Mouse (Mus musculus): Measurements from ENCODE around the gene Dtx3. TPM values are rescaled to one million over a fixed set of nuclear protein-coding genes. Genes with fewer than 3 reads are reported as not detected.

Dtx3 gene
- total RNA-seq, 2 experiments from 2014 or later, result 227 to 255 TPM

DNA sequence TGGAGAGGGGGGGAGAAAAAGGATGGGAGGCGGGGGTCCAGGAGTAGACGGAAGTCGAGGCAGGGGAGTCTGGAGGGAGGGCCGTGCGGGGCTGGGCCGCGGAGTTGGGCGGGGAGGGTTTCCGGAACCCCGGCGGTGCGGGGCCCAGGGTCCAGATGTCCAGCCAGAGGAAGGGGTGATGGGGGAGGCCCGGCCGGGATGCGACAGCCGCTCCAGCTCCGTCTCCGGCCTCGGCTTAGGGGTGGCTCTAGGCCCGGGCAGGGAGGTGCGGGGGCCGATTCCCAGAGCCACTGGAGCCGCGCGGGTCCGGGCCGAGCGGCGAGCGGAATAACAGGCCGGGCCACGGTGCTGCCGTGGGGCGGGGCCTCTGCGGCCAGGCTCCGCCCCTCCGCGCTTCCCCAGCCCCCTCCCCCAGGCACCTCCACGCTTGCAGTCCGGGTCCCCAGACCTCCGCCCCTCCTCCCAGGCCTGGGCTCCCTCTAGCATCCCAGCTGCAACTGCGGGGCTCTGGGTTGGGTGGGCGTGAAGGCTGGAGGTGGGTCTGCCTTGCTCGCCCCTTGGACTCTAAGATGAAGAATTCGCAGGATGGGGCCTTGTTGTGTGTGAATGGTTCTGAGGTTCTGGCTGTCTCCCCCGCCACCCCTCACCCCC, 6.9 kb downstream of the Dtx3 start:
- peak overlapping the region; percentile 94 for H3K27ac ChIP-seq
- no peak for TF ChIP-seq CTCF (conservative IDR thresholded peaks at IDR 0.05)
- peak in 1 of 2 experiments; percentile 63 for DNase-seq (ENCODE audit: low spot score in 2 of 2)
- peak overlapping the region; percentile 67 for H3K4me3 ChIP-seq

DNA sequence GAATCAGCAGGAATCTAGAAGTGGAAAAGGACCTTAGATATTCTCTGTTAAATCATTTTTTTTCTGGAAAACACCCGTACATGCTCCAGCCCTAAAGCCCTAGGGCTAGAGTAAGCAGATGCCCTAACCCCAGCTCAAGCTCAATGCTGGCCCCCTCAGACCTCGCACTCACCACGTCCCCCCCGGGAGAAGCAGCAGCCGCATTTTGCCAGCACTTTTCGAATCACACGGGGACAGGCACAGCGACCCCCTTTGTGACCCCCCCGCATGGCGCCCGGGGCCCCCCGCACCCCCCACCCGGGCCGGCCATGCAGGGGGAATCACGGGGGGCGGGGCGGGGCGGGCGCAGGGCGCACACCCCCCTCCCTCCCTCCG, 7.5 kb downstream of the Dtx3 start:
- TF ChIP-seq CTCF (conservative IDR thresholded peaks at IDR 0.05), result no peak
- H3K27ac ChIP-seq, result peak overlapping the region; percentile 94
- no peak for DNase-seq (ENCODE audit: low spot score in 2 of 2)
- H3K4me3 ChIP-seq, result peak overlapping the region; percentile 67

GRCm38 (mm10) chr10:127187371-127188078, 8.0 kb downstream of the Dtx3 start:
- Histone ChIP-seq H3K27ac (peak overlapping the region; percentile 94), H3K4me3 (peak overlapping the region; percentile 67)
- no peak for TF ChIP-seq CTCF (conservative IDR thresholded peaks at IDR 0.05)
- peak; percentile 87 to 89 for DNase-seq (ENCODE audit: low spot score in 2 of 2)

- DNase-seq (ENCODE audit: low spot score in 2 of 2), result no peak
- peak; percentile 67 for TF ChIP-seq CTCF (conservative IDR thresholded peaks at IDR 0.05)
- Histone ChIP-seq H3K4me3 (no peak overlapping the region), H3K27ac (peak overlapping the region; percentile 94)
Observed at GRCm38 (mm10) chr10:127186451-127186850, 9.1 kb downstream of the Dtx3 start.

DNA sequence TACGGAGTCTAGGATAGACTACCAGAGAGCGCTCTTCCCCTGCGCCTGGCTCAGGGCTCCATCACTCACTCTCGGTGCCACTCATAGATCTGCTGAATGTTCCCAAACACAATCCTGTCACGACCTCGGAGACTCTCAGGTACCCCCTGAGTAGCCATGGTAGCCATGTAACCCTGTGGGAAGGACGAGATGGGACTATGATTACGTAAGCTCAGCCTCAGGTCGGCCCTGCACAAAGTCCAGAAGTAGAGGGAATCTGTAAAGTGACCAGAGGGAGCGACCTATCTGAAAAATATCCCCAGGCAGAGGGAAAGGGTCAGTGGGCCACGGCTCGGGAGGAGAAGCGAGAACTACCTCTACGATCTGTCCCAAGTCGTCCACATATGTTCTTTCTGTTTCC, 10.0 kb downstream of the Dtx3 start:
- no peak overlapping the region for H3K4me3 ChIP-seq
- no peak for DNase-seq (ENCODE audit: low spot score in 2 of 2)
- H3K27ac ChIP-seq, result peak overlapping the region; percentile 43
- no peak for TF ChIP-seq CTCF (conservative IDR thresholded peaks at IDR 0.05)

DNA sequence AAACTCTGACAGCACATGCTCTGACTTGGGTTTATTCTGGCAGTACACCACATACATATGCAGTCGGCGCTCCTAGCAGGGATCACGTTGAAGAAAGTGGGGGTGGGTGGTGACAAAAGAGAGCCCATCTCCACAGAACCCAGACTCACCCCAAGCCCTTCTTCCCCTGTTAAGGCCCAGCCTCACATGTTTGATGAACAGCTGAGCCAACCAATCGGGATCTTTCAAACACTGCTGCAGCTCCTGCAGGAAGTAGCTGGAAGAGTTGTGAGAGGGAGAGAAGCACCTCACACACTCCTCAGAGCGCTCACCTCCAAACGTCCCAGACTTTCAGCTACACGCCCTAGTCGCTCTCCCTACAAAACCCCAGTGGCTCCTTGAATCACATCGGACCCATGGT, 10.4 kb downstream of the Dtx3 start:
- TF ChIP-seq CTCF (conservative IDR thresholded peaks at IDR 0.05), result no peak
- no peak overlapping the region for H3K4me3 ChIP-seq
- H3K27ac ChIP-seq, result peak overlapping the region; percentile 43
- DNase-seq (ENCODE audit: low spot score in 2 of 2), result no peak

GRCm38 (mm10) chr10:127183759-127184158, 11.8 kb downstream of the Dtx3 start:
- H3K4me3 ChIP-seq, result no peak overlapping the region
- no peak for TF ChIP-seq CTCF (conservative IDR thresholded peaks at IDR 0.05)
- peak overlapping the region; percentile 28; the same call in 1 of the 2 replicates for H3K27ac ChIP-seq
- no peak for DNase-seq (ENCODE audit: low spot score in 2 of 2)

DNA sequence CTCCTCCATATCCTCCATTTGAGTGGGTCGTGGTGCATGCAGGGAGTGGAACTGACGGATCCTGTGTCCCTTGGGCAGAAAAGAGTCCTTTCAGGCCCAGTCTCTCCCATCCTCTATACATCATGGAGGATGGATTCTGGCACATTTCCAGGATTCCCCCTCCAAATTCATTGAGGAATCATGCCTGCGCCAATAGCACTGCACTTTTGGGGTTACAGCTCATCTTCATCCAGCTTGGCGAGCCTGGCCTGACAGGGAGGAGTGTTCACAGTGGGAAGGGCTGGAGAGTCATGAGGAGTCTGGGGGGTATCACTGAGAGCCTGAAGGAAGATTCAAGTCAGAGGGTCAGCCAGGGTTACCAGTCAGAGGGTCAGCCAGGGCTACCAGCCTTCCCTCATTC, 12.9 kb downstream of the Dtx3 start:
- DNase-seq (ENCODE audit: low spot score in 2 of 2), result no peak
- TF ChIP-seq CTCF (conservative IDR thresholded peaks at IDR 0.05), result no peak
- Histone ChIP-seq H3K4me3 (no peak overlapping the region), H3K27ac (peak overlapping the region; percentile 39; the same call in 1 of the 2 replicates)

- Histone ChIP-seq H3K27ac (peak overlapping the region; percentile 89), H3K4me3 (no peak overlapping the region)
- TF ChIP-seq CTCF (conservative IDR thresholded peaks at IDR 0.05), result no peak
- no peak for DNase-seq (ENCODE audit: low spot score in 2 of 2)
Observed at GRCm38 (mm10) chr10:127181566-127181965, 14.0 kb downstream of the Dtx3 start.

DNA sequence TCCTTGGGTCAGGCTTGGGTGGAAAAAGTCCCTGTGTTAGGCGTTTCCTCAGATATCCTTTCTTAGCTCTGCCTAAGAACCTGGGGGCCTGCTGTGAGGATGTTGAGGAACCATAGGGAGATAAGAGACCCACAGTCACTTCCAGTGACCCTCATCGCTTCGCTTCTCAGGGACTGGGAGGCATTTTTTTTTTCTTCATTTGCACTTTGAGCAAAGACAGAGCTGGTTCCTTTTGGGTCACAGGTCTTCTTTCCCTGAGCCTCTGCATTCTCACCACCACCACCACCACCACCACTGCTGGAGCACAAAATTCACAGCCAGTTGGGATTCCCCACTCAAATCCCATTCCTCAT, 14.9 kb downstream of the Dtx3 start:
- no peak for DNase-seq (ENCODE audit: low spot score in 2 of 2)
- Histone ChIP-seq H3K4me3 (no peak overlapping the region), H3K27ac (peak overlapping the region; percentile 89)
- TF ChIP-seq CTCF (conservative IDR thresholded peaks at IDR 0.05), result no peak

DNA sequence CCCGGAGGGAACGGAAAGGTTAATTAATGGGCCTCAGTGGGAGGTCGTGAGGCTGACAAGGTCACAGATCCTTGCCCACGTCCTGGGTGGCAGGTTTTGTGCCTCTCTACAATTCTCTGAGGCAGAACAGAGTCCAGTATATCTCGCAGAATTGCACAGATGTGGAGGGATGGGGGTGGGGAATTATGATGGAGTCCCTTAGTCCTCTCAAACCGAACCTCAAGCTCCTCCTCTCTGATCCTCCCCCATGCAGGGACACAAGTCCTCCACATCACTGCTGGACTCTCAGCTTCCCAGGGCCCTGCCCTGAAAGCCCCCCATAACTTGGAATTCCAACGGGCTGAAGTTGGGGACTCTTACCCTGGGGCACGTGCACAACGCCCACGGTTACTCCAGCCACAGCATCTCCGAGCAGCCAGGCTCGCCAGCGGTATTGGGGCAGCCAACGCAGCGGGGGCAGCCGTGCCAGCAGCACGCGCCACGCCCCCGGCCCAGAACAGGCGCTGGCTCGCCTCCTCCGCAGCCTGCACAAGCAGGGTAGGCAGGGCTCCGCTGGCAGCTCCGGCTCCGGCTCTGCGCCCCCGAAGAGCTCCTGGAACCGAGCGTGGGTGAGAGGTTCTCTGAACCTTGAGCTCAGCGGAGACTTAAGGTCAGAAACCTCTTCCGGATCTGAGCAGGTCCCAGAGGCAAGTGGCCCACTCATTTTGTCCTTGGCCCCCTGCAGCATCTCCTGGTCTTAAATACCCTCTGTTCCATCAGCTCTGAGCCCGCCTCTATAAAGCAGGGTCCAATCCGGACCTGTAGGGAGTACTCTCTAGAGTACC, 15.4 kb downstream of the Dtx3 start, which contains the start of gene Slc26a10:
Gene Slc26a10, minus strand, starts transcription at position 775 of the 824 bp plus-strand sequence.
- Histone ChIP-seq H3K27ac (peak within 1 kb of the TSS; percentile 89), H3K4me3 (peak within 1 kb of the TSS; percentile 39)
- peak in 1 of 2 experiments; percentile 51 for DNase-seq (ENCODE audit: low spot score in 2 of 2)
- TF ChIP-seq CTCF (conservative IDR thresholded peaks at IDR 0.05), result no peak

DNA sequence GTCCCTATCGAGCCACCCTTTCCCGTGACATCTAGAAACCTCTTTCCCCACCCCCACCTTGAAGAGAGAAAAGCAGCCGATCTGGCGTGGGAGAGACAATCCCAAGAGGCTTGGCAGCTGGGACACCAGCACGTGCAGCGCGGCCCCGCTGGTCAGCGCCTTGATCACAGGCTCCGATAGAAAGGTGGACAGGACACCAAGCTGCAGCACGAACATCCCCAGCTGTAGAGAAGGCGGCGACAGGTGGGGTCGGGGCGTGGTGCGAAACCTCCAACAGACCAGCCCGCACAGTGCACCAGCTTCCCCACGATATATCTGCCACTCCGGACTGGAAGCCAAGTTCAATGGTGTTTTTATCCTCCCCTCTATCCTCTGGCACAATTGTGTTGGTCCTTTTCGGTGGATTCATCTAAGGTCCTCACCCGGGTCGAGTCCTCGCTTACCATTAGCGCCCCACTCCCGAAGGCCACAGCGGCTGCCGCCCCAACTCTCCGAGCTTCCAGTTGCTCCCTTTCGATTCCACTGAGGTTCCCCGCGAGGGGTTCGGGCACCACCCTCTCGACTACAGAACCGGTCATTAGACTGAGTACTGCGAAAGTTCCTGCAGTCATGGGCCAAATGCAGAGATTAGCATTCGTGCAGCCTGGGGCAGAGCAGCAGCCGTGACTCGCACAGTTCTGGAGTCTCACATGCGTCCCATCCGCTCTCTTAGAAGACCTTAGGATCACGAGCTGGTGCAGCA, 17.1 kb downstream of the Dtx3 start:
- H3K27ac ChIP-seq, result peak overlapping the region; percentile 89
- DNase-seq (ENCODE audit: low spot score in 2 of 2), result no peak
- peak overlapping the region; percentile 62 for H3K4me3 ChIP-seq

More for the DNA sequence above, 17.1 kb downstream of the Dtx3 start:
- no peak for TF ChIP-seq CTCF (conservative IDR thresholded peaks at IDR 0.05)

Measured in layer of hippocampus, adult 2 months (tissue).